Mouse (Mus musculus): Measurements from ENCODE around the gene Cab39l. TPM values are rescaled to one million over a fixed set of nuclear protein-coding genes. Genes with fewer than 3 reads are reported as not detected.

Cab39l gene
- polyA plus RNA-seq, 1 experiment from 2014 or later = 27.9 TPM

- Histone ChIP-seq H3K9ac (ENCODE audit: low read length) (peak overlapping the region; percentile 87), H3K4me3 (ENCODE audit: low read depth, low read length) (peak overlapping the region; percentile 71), H3K4me1 (ENCODE audit: control insufficient read depth, insufficient read depth, low read length) (0 out of 2 replicates have a peak, but pooled peaks cover 5% of the 10 kb centered on the region), H3K27me3 (replicated peaks; ENCODE audit: control insufficient read depth, insufficient read depth, low read length) (0 out of 2 replicates have a peak, but pooled peaks cover 7% of the 10 kb centered on the region), H3K36me3 (ENCODE audit: control insufficient read depth, insufficient read depth, low read length) (peaks cover 15% of the 10 kb centered on the region), H3K9me3 (replicated peaks; ENCODE audit: control insufficient read depth, low read length) (no peaks in the 10 kb centered on the region), H3K4me2 (ENCODE audit: low read length) (peak overlapping the region; percentile 73), H3K27ac (ENCODE audit: low read depth, low read length) (peak overlapping the region; percentile 91)
- ATAC-seq (peak; percentile 67), DNase-seq (ENCODE audit: low spot score) (peak; percentile 79)
- under 1% methylated on average over 51 of the region's 51 CpGs for WGBS
These were observed 185.1 kb downstream of the Cab39l start for GRCm38 (mm10) chr14:59625806-59626364.

- DNase-seq (ENCODE audit: low spot score) (peak; percentile 89), ATAC-seq (peak; percentile 47)
- Histone ChIP-seq H3K4me2 (ENCODE audit: low read length) (peak overlapping the region; percentile 73), H3K27me3 (replicated peaks; ENCODE audit: control insufficient read depth, insufficient read depth, low read length) (0 out of 2 replicates have a peak, but pooled peaks cover 7% of the 10 kb centered on the region), H3K9me3 (replicated peaks; ENCODE audit: control insufficient read depth, low read length) (no peaks in the 10 kb centered on the region), H3K9ac (ENCODE audit: low read length) (peak overlapping the region; percentile 87), H3K4me1 (ENCODE audit: control insufficient read depth, insufficient read depth, low read length) (peaks cover 5% of the 10 kb centered on the region; the same call in 1 of the 2 replicates), H3K36me3 (ENCODE audit: control insufficient read depth, insufficient read depth, low read length) (peaks cover 20% of the 10 kb centered on the region), H3K27ac (ENCODE audit: low read depth, low read length) (peak overlapping the region; percentile 91), H3K4me3 (ENCODE audit: low read depth, low read length) (peak overlapping the region; percentile 71)
- WGBS = 3% methylated on average over 8 of the region's 8 CpGs
These were observed 185.9 kb downstream of the Cab39l start for GRCm38 (mm10) chr14:59626711-59627110.

GRCm38 (mm10) chr14:59627142-59627680 is 186.4 kb downstream of the Cab39l start:
- H3K36me3 ChIP-seq (ENCODE audit: control insufficient read depth, insufficient read depth, low read length) = peaks cover 20% of the 10 kb centered on the region
- 0 out of 2 replicates have a peak, but pooled peaks cover 7% of the 10 kb centered on the region for H3K27me3 ChIP-seq (replicated peaks; ENCODE audit: control insufficient read depth, insufficient read depth, low read length)
- H3K9me3 ChIP-seq (replicated peaks; ENCODE audit: control insufficient read depth, low read length) = no peaks in the 10 kb centered on the region
- peak overlapping the region; percentile 87 for H3K9ac ChIP-seq (ENCODE audit: low read length)
- H3K4me1 ChIP-seq (ENCODE audit: control insufficient read depth, insufficient read depth, low read length) = peaks cover 5% of the 10 kb centered on the region; the same call in 1 of the 2 replicates
- peak; percentile 81 for DNase-seq (ENCODE audit: low spot score)
- H3K4me3 ChIP-seq (ENCODE audit: low read depth, low read length) = peak overlapping the region; percentile 71
- WGBS = 1% methylated on average over 9 of the region's 9 CpGs
- peak; percentile 21 for ATAC-seq
- peak overlapping the region; percentile 73 for H3K4me2 ChIP-seq (ENCODE audit: low read length)
- H3K27ac ChIP-seq (ENCODE audit: low read depth, low read length) = peak overlapping the region; percentile 91

- under 1% methylated on average over 7 of the region's 7 CpGs for WGBS
- peak overlapping the region; percentile 91; the same call in 1 of the 2 replicates for H3K27ac ChIP-seq (ENCODE audit: low read depth, low read length)
- ATAC-seq = peak; percentile 40; the same call in 1 of the 2 replicates
These were observed 187.1 kb downstream of the Cab39l start for GRCm38 (mm10) chr14:59627823-59628222.

GRCm38 (mm10) chr14:59629308-59629707 is 188.5 kb downstream of the Cab39l start:
- Histone ChIP-seq H3K27ac (ENCODE audit: low read depth, low read length) (no peak overlapping the region), H3K36me3 (ENCODE audit: control insufficient read depth, insufficient read depth, low read length) (peaks cover 28% of the 10 kb centered on the region), H3K9ac (ENCODE audit: low read length) (0 out of 2 replicates have a peak overlapping the region, but pooled peaks have one; percentile 5), H3K4me3 (ENCODE audit: low read depth, low read length) (peak overlapping the region; percentile 71; the same call in 1 of the 2 replicates), H3K9me3 (replicated peaks; ENCODE audit: control insufficient read depth, low read length) (no peaks in the 10 kb centered on the region), H3K4me2 (ENCODE audit: low read length) (peak overlapping the region; percentile 73), H3K27me3 (replicated peaks; ENCODE audit: control insufficient read depth, insufficient read depth, low read length) (no peaks in the 10 kb centered on the region), H3K4me1 (ENCODE audit: control insufficient read depth, insufficient read depth, low read length) (peaks cover 5% of the 10 kb centered on the region; the same call in 1 of the 2 replicates)
- 66% methylated on average over 15 of the region's 15 CpGs for WGBS
- ATAC-seq = no peak
- DNase-seq (ENCODE audit: low spot score) = no peak

More at GRCm38 (mm10) chr14:59627823-59628222, 187.1 kb downstream of the Cab39l start:
- Histone ChIP-seq H3K9me3 (replicated peaks; ENCODE audit: control insufficient read depth, low read length) (no peaks in the 10 kb centered on the region), H3K27me3 (replicated peaks; ENCODE audit: control insufficient read depth, insufficient read depth, low read length) (0 out of 2 replicates have a peak, but pooled peaks cover 7% of the 10 kb centered on the region), H3K36me3 (ENCODE audit: control insufficient read depth, insufficient read depth, low read length) (peaks cover 22% of the 10 kb centered on the region), H3K4me3 (ENCODE audit: low read depth, low read length) (peak overlapping the region; percentile 71), H3K4me2 (ENCODE audit: low read length) (peak overlapping the region; percentile 73), H3K4me1 (ENCODE audit: control insufficient read depth, insufficient read depth, low read length) (peaks cover 5% of the 10 kb centered on the region; the same call in 1 of the 2 replicates), H3K9ac (ENCODE audit: low read length) (peak overlapping the region; percentile 87)
- DNase-seq (ENCODE audit: low spot score) = peak; percentile 79

GRCm38 (mm10) chr14:59630096-59630495 is 189.3 kb downstream of the Cab39l start:
- Histone ChIP-seq H3K9me3 (replicated peaks; ENCODE audit: control insufficient read depth, low read length) (no peaks in the 10 kb centered on the region), H3K9ac (ENCODE audit: low read length) (no peak overlapping the region), H3K4me1 (ENCODE audit: control insufficient read depth, insufficient read depth, low read length) (peaks cover 5% of the 10 kb centered on the region; the same call in 1 of the 2 replicates), H3K27me3 (replicated peaks; ENCODE audit: control insufficient read depth, insufficient read depth, low read length) (no peaks in the 10 kb centered on the region), H3K4me2 (ENCODE audit: low read length) (peak overlapping the region; percentile 73; the same call in 1 of the 2 replicates), H3K4me3 (ENCODE audit: low read depth, low read length) (no peak overlapping the region), H3K27ac (ENCODE audit: low read depth, low read length) (no peak overlapping the region), H3K36me3 (ENCODE audit: control insufficient read depth, insufficient read depth, low read length) (peaks cover 28% of the 10 kb centered on the region)
- no peak for ATAC-seq
- DNase-seq (ENCODE audit: low spot score) = no peak
- 82% methylated on average over 9 of the region's 9 CpGs for WGBS

- Histone ChIP-seq H3K4me2 (ENCODE audit: low read length) (no peak overlapping the region), H3K36me3 (ENCODE audit: control insufficient read depth, insufficient read depth, low read length) (peaks cover 28% of the 10 kb centered on the region), H3K27me3 (replicated peaks; ENCODE audit: control insufficient read depth, insufficient read depth, low read length) (no peaks in the 10 kb centered on the region), H3K4me1 (ENCODE audit: control insufficient read depth, insufficient read depth, low read length) (peaks cover 3% of the 10 kb centered on the region; the same call in 1 of the 2 replicates), H3K4me3 (ENCODE audit: low read depth, low read length) (no peak overlapping the region), H3K9me3 (replicated peaks; ENCODE audit: control insufficient read depth, low read length) (no peaks in the 10 kb centered on the region), H3K27ac (ENCODE audit: low read depth, low read length) (no peak overlapping the region), H3K9ac (ENCODE audit: low read length) (no peak overlapping the region)
- WGBS = 90% methylated on average over 6 of the region's 6 CpGs
- ATAC-seq = no peak
- no peak for DNase-seq (ENCODE audit: low spot score)
These were observed 191.3 kb downstream of the Cab39l start for GRCm38 (mm10) chr14:59632067-59632466.

GRCm38 (mm10) chr14:59633295-59633898 is 192.6 kb downstream of the Cab39l start:
- no peak overlapping the region for H3K4me3 ChIP-seq (ENCODE audit: low read depth, low read length)
- no peak overlapping the region for H3K9ac ChIP-seq (ENCODE audit: low read length)
- H3K4me1 ChIP-seq (ENCODE audit: control insufficient read depth, insufficient read depth, low read length) = peaks cover 3% of the 10 kb centered on the region; the same call in 1 of the 2 replicates
- no peak overlapping the region for H3K27ac ChIP-seq (ENCODE audit: low read depth, low read length)
- peaks cover 28% of the 10 kb centered on the region for H3K36me3 ChIP-seq (ENCODE audit: control insufficient read depth, insufficient read depth, low read length)
- no peak overlapping the region for H3K4me2 ChIP-seq (ENCODE audit: low read length)
- DNase-seq (ENCODE audit: low spot score) (no peak), ATAC-seq (no peak)
- no peaks in the 10 kb centered on the region for H3K9me3 ChIP-seq (replicated peaks; ENCODE audit: control insufficient read depth, low read length)
- H3K27me3 ChIP-seq (replicated peaks; ENCODE audit: control insufficient read depth, insufficient read depth, low read length) = no peaks in the 10 kb centered on the region
- 66% methylated on average over 5 of the region's 5 CpGs for WGBS
